Mouse (Mus musculus): Measurements from ENCODE around the gene Ncapd2.
"Not testable (repeated sequence)": the region's sequence is repeated elsewhere in the genome, so short reads cannot be mapped to it uniquely, and the experiment has no call there.

The Ncapd2 gene

DNA sequence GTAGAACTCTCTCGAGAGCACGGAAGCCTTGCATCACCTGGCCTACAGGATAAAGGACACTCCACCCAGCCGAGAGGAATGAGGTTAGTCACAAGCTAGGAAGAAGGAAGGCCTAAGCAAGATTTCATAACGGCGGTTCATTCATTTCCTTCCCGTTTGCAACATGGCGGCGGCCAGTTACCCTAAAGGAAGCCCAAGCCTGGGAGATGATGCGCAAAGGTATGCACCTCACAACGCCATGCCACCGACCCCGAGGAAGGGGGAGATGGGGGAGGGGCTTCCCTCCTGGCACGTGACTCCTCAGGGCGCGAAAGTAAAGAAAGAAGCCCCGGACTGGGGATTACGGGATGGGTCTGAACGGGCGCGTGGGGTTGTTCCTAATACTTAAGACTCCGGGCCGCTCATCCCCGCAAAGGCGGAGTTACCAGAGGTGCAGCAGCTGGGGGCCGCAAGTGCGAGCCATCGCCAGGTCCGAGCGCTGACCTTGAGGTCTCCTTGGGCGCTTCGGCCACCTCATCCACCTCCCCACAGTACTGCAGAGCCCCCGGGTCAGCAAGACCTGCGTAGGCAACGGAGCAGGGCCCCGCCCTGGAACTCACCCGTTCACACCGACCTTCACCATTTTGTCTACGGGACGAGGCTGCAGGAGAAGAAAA lies 26.7 kb downstream of the Ncapd2 start:
- no peak for DNase-seq (ENCODE audit: low spot score)

DNA sequence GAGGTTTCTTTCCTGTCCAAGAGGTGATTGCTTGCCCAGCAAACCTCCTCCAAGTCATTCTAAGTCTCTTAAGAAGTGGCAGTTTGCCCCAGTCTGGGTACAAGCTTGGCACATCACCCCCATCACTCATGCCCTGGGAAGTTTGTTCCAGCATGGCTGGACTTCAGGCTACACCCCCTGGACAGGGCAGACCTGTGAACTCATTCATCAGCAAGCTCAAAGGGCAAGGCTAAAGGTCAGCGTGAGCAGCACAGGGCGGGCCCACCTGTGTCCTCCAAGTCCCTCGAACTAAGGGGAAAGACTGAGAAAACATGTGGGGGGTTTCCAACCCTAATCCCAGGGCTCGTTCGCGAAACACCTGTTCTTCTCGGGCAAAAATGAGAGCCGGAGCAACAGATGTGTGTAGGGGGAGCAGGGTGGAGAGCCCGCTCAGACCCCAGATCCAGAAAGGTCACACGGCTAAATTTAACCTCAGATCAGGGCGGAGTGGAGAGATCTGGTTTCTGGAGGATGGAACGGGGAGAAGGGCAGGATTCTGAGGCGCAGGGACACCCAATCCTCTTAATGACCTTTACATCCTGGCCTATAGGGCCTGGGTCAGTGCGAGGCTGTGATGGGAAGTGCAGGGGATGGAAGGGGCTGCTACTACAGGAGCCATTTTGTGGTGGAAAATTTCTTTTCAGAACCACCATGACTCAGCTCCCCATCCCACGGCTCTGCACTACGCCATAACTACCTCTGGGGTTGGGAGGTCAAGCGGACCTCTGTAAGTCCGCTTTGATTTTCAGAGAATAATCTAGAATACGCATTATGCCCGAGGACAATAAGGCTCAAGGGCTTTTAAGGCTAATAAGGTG lies 27.5 kb downstream of the Ncapd2 start:
- no peak for DNase-seq (ENCODE audit: low spot score)

DNA sequence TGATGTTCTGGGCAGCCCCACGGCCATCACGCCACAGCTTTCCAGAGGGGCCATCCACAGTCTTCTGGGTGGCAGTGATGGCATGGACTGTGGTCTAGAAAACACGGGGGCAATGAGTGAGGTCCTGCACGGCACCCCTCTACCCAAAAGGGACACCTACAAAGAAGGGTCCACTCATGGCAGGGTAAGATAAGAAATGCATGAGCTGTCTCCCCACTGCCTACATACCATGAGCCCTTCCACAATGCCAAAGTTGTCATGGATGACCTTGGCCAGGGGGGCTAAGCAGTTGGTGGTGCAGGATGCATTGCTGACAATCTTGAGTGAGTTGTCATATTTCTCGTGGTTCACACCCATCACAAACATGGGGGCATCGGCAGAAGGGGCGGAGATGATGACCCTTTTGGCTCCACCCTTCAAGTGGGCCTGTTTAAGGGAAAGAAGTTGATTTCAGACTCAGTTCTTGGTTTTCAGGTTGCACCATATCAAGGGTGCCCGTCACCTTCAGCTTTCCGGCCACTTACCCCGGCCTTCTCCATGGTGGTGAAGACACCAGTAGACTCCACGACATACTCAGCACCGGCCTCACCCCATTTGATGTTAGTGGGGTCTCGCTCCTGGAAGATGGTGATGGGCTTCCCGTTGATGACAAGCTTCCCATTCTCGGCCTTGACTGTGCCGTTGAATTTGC lies 28.7 kb downstream of the Ncapd2 start:
- DNase-seq (ENCODE audit: low spot score), result not testable (repeated sequence)

DNA sequence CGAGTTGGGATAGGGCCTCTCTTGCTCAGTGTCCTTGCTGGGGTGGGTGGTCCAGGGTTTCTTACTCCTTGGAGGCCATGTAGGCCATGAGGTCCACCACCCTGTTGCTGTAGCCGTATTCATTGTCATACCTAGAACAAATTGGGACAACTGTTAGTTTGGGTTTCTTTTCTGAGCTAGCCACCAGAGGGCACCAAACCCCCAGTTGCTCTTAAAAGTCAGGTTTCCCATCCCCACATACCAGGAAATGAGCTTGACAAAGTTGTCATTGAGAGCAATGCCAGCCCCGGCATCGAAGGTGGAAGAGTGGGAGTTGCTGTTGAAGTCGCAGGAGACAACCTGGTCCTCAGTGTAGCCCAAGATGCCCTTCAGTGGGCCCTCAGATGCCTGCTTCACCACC lies 29.5 kb downstream of the Ncapd2 start:
- not testable (repeated sequence) for DNase-seq (ENCODE audit: low spot score)

DNA sequence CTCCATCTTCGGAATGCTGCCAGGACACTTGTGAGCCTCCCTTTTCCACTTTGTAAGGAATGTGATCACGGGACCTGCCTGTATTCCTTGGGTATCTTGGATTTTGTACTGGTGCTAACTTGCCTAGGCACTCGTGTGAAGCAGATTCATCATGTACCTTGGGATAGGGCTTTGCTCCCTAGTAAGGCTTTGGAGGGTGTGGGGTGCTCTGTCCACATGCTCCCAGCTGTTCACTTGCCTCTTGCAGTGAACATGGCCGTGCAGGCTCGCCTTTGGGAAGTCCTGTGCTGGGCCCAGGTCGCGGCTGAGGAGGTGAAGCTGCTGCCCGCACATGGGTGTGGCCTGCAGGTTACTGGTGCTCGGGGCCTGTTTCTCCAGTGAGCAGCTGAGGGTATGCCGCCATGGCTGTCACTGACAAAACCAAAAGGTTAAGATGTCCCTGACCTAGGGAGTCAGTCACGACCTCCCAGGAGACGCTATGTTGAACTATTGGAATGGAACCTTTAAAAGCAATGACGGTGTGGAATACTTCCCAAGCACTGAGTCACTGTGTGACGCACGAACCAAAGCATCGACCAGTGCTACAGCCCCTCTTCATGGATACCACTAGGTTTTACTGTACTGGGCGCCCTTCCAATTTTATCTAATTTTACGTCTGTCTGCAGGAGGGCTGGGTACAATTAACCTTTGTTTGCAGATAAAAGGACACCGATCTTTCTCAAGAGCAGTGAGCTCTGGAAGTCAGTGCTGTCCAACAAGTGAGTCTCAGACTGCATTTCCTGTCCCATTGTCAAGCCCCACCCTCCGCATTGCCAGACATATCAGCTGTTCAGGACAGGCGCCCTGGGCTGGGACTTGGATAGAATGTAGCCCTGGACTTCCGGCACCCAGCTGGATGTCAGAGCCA lies 30.4 kb downstream of the Ncapd2 start:
- no peak for DNase-seq (ENCODE audit: low spot score)

DNA sequence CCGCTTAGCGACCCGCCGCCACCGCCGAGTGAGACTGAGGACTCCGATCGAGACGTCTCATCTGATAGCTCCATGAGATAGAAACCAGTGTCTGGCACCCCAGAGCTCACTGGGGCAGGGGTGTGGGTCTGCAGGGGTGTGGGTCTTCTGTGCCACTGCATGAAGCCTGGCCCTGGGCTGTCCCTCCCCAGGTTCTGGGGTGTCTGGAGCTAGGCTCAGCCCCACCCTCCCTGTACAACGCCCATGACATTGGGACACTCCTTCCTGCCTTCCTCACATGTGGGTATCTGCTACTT lies 31.0 kb downstream of the Ncapd2 start:
- no peak for DNase-seq (ENCODE audit: low spot score)

DNA sequence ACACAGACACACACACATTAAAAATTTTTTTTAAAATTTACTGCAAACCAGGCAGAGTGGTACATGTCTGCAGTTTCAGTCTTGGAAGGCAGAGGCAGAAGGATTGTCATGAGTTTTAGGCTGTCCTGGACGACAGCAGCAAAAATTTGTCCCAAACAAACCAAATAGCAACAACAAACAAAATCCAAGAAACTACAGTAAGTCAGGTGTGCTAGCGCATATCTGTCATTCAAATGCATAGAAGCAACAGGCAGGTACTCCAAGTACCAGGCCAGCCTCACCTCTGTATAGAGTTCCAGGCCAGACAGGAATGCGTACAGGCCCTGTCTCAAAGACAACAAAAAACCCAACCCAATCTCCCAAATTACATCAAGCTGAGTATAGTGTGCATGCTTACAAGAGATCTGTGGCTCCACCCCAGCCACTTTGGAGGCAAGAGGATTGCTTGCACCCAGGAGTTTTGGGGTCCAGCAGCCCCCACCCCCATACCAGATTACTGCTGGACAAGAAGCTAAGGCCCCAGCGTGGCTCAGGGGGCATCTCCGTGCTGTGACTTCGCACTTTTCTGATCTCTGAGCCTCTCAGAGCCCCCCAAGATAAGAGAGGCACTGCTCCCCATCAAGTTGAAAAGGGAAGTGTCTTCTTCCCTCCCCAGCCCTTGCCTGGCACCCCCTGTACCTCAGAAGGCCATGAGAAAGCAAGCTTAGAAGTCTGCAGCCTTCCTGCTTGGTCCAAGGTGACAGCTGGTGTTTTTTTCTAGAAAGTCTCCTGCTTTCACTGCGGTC lies 31.5 kb downstream of the Ncapd2 start:
- no peak for DNase-seq (ENCODE audit: low spot score)

DNA sequence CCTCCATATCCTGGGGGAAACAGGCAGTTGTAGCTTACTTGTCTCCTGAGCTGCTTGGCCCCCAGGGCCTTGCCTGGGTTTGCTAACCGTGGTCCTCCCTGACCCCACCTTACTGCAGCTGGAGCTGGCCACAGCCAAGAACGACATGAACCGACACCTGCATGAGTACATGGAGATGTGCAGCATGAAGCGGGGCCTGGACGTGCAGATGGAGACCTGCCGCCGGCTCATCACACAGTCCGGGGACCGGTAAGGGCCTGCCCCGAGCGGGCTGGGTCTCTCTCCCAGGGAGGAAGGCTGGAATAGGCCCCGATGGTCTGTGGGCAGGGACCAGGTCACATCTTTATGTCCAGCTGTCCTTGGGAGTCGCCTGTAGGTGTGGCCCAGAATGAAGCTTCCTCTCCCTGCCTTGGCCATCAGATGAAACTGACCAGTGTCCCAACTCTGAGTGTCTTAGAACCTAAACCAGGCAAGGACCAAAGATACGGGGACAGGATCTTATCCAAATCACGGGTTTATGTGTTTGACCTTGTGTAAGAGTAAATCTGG lies 32.5 kb downstream of the Ncapd2 start:
- DNase-seq (ENCODE audit: low spot score), result no peak

DNA sequence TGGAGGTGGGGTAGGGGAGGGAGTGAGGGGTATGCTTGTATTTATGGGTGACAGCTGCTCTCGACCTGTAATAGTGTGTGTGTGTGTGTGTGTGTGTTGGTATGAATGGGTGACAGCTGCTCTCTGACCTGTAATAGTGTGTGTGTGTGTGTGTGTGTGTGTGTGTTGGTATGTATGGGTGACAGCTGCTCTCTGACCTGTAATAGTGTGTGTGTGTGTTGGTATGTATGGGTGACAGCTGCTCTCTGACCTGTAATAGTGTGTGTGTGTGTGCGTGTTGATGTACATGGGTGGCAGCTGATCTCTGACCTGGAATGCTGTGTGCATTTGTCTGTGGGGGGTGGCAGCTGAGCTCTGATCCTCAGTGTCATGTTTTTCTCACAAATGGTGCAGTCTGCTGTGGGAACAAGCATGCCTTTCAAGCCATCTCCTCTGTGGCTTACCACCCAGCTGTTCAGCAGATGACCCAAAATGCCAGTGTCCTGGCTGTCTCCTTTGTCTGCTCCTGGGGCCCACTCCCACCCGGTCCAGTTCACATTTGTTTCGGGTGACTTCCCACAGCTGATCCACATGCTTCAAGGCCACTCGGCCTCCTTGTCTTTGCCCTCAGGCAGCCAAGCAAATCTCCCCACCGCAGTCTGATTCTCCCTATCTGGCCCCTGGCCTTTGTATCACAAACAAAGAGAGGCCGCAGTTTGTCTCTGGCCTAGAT lies 34.4 kb downstream of the Ncapd2 start:
- DNase-seq (ENCODE audit: low spot score), result no peak

DNA sequence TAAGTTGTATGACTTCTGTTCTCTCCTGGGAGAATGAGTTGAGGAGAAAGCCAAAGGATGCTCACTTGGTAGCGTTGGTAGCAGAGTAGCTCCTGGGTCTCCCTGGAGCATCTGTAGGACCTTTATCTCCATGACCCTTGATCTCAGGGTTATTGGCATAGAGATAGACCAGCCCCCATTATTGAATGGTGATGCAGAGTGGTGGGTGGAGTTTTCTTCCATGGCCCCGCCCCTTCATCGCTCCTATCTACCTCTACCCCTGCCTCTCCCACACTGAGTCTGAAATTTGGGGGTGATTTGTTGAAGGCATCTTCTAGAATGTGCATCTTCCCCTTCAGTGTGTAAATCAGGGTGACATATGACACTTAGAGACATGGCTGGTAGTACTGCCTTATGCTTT lies 35.0 kb downstream of the Ncapd2 start:
- no peak for DNase-seq (ENCODE audit: low spot score)

DNA sequence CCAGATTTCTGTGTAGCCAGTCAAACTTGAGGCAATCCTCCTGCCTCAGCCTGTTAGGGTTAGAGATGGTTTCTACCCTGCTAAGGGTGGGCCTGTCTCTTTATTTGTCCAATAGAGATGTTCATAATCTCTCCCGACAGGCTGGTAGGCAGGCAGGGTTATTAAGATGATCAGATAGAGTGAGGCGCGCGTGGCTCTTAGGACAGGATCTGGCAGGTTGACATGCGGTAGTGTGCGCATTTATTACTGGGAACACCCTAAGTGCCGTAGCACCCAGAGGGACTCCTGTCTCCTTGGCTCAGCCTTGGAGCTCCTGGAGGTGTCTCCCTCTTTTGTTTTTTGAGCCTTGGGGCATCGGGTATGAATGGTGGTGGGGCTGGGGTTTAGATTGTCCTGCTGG lies 36.2 kb downstream of the Ncapd2 start:
- no peak for DNase-seq (ENCODE audit: low spot score)

DNA sequence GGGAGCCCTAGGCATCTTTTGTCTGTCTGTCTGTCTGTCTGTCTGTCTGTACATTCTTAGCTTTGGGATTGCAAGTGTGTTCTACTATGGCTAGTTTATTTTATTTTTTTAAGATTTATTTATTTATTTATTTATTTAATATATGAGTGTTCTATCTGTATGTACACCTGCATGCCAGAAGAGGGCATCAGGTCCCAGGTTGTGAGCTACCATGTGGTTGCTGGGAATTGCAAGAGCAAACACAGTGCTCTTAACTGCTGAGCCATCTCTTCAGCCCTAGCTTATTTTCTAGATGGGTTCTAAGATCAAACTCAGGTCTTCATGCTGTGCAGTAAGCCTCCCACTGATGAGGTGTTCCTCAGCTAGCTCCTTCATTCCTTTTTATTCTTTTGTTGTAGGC lies 37.0 kb downstream of the Ncapd2 start:
- no peak for DNase-seq (ENCODE audit: low spot score)

DNA sequence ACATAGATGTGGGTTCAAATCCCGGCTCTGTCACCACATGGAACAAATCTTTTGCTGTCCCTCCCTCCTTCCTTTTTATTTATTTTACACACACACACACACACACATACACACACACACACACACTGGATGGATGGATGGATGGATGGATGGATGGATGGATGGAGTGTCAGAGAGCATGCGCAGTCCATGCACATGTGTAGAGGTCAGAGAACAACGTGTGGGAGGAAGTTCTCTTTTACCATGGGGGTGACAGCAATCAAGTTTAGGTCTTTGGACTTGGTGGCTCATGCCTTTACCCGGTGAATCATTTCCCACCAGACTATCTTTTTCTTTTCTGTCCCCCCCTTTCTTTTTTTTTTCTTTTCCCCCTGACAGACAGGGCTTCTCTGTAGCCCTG lies 37.8 kb downstream of the Ncapd2 start:
- no peak for DNase-seq (ENCODE audit: low spot score)

DNA sequence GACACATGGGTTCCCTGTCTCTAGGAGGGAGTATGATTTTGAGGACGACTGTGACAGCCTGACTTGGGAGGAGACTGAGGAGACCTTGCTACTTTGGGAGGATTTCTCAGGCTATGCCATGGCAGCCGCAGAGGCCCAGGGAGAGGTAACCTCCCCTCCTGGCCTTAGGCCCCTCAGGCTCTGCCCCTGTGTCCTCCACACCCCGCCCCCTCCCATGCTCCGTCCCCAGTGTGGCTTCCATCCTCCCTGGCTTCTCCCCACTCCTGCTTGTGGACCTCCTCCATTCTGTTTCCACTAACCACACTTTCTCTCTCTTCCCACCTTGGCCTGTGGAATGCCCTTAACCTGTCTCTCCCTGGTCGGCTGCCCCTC lies 38.5 kb downstream of the Ncapd2 start:
- no peak for DNase-seq (ENCODE audit: low spot score)

DNA sequence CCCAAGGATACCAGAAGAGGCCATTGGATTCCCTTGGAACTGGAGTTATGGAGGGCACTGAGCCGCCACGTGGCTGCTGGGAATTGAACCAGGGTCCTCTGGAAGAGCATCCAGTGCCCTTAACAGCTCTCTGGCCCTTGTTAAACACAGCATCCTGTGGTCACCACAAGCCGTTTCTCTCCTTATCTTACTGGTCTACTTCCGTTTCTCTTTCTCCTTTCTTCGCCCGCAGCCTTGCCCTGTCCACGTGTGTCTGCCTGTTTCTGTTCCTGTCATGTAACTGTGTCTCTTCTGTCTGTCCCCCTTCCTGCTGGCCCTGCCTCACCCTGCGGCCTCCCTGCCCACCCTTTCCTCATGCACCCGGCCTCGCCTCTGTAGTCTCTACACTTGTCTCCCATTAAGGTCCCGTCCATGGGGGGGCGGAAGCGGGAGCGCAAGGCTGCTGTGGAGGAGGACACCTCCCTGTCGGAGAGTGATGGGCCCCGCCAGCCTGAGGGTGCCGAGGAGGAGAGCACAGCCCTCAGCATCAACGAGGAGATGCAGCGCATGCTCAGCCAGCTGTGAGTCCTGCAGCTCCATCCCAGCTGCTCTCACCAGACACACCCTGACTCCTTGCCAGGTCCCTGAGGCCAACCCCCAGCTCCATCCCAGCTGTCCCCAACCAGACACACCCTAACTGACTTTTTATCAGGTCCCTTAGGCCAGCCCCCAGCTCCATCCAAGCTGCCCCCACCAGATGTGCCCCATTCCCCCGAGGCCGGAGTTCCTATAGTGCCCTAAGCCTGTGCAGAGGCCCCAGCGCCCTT lies 39.1 kb downstream of the Ncapd2 start:
- DNase-seq (ENCODE audit: low spot score), result no peak

DNA sequence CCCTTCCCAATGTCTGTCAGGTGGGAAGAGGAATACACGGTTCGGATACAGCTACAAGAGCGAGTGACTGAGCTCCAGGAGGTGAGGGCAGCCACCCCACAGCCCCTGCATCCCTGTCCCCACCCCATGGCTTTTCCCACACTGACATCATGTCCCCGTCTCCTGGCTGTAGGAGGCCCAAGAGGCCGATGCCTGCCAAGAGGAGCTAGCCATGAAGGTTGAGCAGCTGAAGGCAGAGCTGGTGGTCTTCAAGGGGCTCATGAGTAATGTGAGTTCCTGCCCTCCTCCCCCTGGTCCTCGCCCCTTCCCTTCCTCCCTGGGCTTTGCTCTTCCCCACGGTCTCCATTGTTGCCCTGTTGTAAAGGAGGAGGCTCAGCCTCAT lies 41.9 kb downstream of the Ncapd2 start:
- no peak for DNase-seq (ENCODE audit: low spot score)

DNA sequence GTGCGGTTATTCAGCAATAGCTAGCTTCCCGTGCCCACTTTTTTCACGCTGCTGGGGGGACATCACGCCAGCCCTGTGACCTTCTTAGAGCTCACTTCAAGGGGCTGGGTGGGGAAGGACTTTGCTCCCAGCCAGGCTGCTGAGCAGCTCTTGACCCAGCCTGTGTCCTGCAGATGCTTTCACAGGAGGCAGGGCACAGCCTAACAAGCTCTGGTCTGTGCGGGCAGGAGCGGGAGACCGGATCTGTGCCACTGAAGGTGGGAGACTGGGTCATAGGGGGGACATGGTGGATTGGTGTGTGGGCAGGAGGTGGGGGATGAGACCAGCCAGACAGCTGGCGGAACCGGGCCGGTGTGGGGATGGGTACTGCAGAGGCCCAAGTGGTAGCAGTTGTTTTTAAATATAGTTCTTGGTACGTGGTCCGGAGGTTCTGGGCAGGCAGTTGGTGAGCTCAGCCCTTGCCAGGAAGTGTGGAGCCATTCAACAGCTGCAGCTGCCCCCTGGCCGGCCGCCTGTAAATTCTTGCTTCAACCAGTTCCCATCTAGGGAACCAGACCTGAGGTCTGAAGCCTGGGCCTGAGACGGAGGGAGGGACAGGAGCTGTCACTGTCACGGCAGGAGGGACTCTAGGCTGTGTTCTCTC lies 42.5 kb downstream of the Ncapd2 start:
- DNase-seq (ENCODE audit: low spot score), result no peak

DNA sequence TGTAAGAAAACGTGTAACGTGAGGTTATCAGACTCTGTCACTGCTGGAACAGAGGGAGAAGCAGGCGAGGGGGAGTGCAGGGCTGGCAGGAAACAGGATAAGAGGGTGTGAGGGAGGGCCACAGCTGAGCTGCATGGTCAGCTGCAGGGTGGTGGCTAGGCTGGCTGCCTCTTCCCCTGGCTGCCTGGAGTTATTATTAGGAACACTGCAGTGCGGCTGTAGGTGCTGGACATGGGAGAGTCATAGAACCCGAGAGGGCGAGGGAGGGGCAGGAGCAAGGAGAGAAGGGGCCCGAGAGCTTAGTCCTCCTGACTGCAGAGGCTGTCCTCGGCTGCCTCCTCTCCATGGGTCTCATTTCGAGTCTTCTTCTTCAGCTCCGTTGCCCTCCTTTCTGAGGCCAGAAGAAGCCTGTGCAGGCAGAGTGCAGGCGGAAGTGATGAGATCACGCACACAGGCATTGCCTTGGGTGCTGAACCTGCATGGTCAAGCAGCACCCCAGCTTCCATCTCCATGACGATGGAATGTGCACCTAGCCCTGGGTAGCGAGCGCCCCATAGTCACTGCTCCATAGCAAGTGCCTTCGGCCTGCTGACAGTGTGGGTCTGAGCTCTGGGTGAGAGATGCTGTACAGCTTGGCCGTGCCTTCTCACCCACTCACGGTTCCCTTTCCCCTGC lies 43.1 kb downstream of the Ncapd2 start:
- DNase-seq (ENCODE audit: low spot score), result no peak

DNA sequence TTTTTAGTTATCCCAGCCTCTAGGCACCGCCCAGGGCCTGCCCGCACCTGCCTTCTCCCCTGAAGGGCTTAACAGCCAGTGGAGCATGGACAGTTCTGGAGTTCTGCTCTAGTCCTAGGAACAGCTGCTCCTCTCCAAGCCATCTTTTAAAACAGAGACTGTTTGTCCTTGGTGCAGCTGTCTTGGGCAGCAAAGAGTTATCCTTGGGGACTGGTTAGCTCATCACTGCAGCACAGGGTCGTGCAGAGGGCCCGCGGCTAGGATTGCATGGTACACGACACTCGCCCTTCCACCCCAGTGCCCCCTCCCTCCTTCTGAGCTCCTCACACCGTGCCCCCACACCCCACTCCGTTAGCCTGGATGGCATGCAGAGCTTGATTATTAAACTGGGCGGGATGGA lies 44.2 kb downstream of the Ncapd2 start:
- DNase-seq (ENCODE audit: low spot score), result no peak
